In the genomic region with DNA sequence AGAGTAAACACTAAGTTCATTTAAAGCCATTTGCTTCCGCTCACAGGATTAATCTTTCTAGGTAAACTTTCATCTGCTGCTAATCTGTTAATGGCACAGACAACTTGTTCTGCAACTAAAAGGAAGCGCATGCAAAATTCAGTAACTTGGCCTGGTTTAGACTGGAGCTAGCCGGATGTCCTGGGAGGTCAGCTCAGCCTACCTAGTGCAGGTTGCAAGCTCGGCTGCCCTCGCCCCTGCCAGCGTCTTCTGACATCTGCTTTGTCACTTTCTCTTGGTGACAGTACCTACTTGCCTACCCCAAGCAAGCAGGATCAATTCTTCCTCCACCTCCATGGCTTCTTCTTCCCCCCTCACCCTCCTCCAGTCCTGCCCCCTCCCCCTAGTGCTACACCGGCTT, we compare ENCODE assay signal across 10 mouse cellular contexts.
DNase-seq lines count a peak whose midpoint lies in the region; ATAC-seq lines count a peak whose summit lies in the region.
"Had no signal": no experiment of that assay in that cellular context is flagged by ENCODE, and none has a peak within 500 bp of the region (broad histone marks: within the 10 kb centered on the region; RNA-seq: fewer than 3 reads in every experiment).

No protein-coding gene starts in this region.

- H3K4me3 ChIP-seq in heart, embryonic 14.5 days (ENCODE audit: control insufficient read depth in 1 of 2, insufficient read depth in 1 of 2, low read depth in 1 of 2, low read length in 2 of 2) = no peak overlapping the region
- H3K4me3 ChIP-seq in hindbrain, embryonic 13.5 days = peak overlapping the region; percentile 27
- H3K4me3 ChIP-seq in midbrain, embryonic 13.5 days (replicated peaks) = peak overlapping the region; percentile 31

- peak overlapping the region in 1 of 2 experiments; percentile 71; a peak in 1 of 4 replicates for H3K27ac ChIP-seq in heart, embryonic 14.5 days (replicated peaks in 1 of 2; ENCODE audit: control insufficient read depth in 1 of 2, insufficient read depth in 1 of 2, low read depth in 2 of 2, low read length in 2 of 2)
- peak overlapping the region; percentile 78 for H3K27ac ChIP-seq in hindbrain, embryonic 13.5 days
- H3K27ac ChIP-seq in midbrain, embryonic 13.5 days = peak overlapping the region; percentile 72

- peaks cover 33% of the 10 kb centered on the region for H3K36me3 ChIP-seq in heart, embryonic 14.5 days (ENCODE audit: control insufficient read depth, insufficient read depth, low read length)
- no peaks in the 10 kb centered on the region for H3K36me3 ChIP-seq in hindbrain, embryonic 13.5 days
- no peaks in the 10 kb centered on the region for H3K36me3 ChIP-seq in midbrain, embryonic 13.5 days

- H3K9me3 ChIP-seq in heart, embryonic 14.5 days (ENCODE audit: control insufficient read depth, low read length) = no peaks in the 10 kb centered on the region
- no peaks in the 10 kb centered on the region for H3K9me3 ChIP-seq in hindbrain, embryonic 13.5 days
- H3K9me3 ChIP-seq in midbrain, embryonic 13.5 days = no peaks in the 10 kb centered on the region

- DNase-seq in heart, postnatal 4 days = no peak
- DNase-seq in R1 (ENCODE audit: low read depth, low spot score) = peak; percentile 32
- no peak for DNase-seq in MN1 (ENCODE audit: low spot score)
- DNase-seq in left cerebral cortex, adult 11 months (ENCODE audit: low spot score) = no peak
- no peak for DNase-seq in layer of hippocampus, adult 8-10 months (ENCODE audit: low spot score in 2 of 2)
- DNase-seq: adrenal gland, postnatal 25 days; spleen, adult 18-20 months had no signal

- peak overlapping the region; percentile 16; the same call in 1 of the 2 replicates for H3K9ac ChIP-seq in heart, embryonic 14.5 days (ENCODE audit: low read length)
- peak overlapping the region; percentile 53 for H3K9ac ChIP-seq in hindbrain, embryonic 13.5 days
- H3K9ac ChIP-seq in midbrain, embryonic 13.5 days (replicated peaks) = no peak overlapping the region

- H3K4me2 ChIP-seq in heart, embryonic 14.5 days (ENCODE audit: low read length) = peak overlapping the region; percentile 53
- H3K4me2 ChIP-seq in hindbrain, embryonic 13.5 days = peak overlapping the region; percentile 53
- H3K4me2 ChIP-seq in midbrain, embryonic 13.5 days (replicated peaks) = peak overlapping the region; percentile 49

- WGBS in heart, embryonic 14.5 days = 54% methylated on average over 7 of the region's 7 CpGs
- WGBS in hindbrain, embryonic 13.5 days = 29% methylated on average over 7 of the region's 7 CpGs
- WGBS in midbrain, embryonic 13.5 days = 12% methylated on average over 7 of the region's 7 CpGs

- H3K27me3 ChIP-seq in heart, embryonic 14.5 days (ENCODE audit: control insufficient read depth, insufficient read depth, low read length) = no peaks in the 10 kb centered on the region
- no peaks in the 10 kb centered on the region for H3K27me3 ChIP-seq in hindbrain, embryonic 13.5 days
- no peaks in the 10 kb centered on the region for H3K27me3 ChIP-seq in midbrain, embryonic 13.5 days

- H3K4me1 ChIP-seq in heart, embryonic 14.5 days (ENCODE audit: control insufficient read depth in 2 of 2, insufficient read depth in 2 of 2, low read length in 2 of 2) = peaks cover 28 to 60% of the 10 kb centered on the region in 2 experiments
- H3K4me1 ChIP-seq in hindbrain, embryonic 13.5 days (replicated peaks) = peaks cover 70% of the 10 kb centered on the region
- H3K4me1 ChIP-seq in midbrain, embryonic 13.5 days (replicated peaks) = peaks cover 76% of the 10 kb centered on the region

- ATAC-seq in heart, embryonic 14.5 days (ENCODE audit: insufficient number of reproducible peaks, insufficient read depth, low FRiP score, low read depth) = no peak
- no peak for ATAC-seq in hindbrain, embryonic 13.5 days (ENCODE audit: low FRiP score)
- no peak for ATAC-seq in midbrain, embryonic 13.5 days

Comparison
In these comparisons a context has a peak if more than half of its experiments do, and no peak if none do; other contexts are left out.
1. H3K4me3 ChIP-seq: peak in hindbrain, embryonic 13.5 days (single experiment) and midbrain, embryonic 13.5 days (single experiment); none in heart, embryonic 14.5 days (0 of 2).
2. Peak in every context shown above with its lines, with median percentiles within 50 percentile points of each other: H3K4me2 ChIP-seq.